Mouse (Mus musculus) megakaryocyte progenitor cell, adult 5-6 weeks (primary cell): Measurements from ENCODE around the gene Crybg2. TPM values are rescaled to one million over a fixed set of nuclear protein-coding genes. Genes with fewer than 3 reads are reported as not detected.

Experiments used
- ATAC-seq: replicated peaks from 2 replicates; pipeline ENCODE4 v1.8.0; 2016; ENCODE audit warnings: mild to moderate bottlenecking, moderate TSS enrichment, inconsistent platforms; ENCODE audit not compliant: poor library complexity
- total RNA-seq, 2 experiments: library from RNA; stranded (forward) in 1 of 2; stranded (reverse) in 1 of 2; fragments of 157-497, 149-512 nt in 1 of 2; fragments of 200-1000 nt in 1 of 2; gene quantifications; 2 replicates each; pipeline versions ENCODE4 v1.2.3 to v1.2.4; 2015 to 2017

Gene Crybg2
- total RNA-seq (2015) (0.77 and 2.2 TPM in 2 replicates), total RNA-seq (2017) (0.37 and 0.71 TPM in 2 replicates)

- no peak for ATAC-seq
Observed at GRCm38 (mm10) chr4:134060135-134060865, at the start of gene Crybg2. TSS of gene Crybg2 (plus strand) at chr4:134060815.

- ATAC-seq = 0 out of 2 replicates have a peak, but pooled peaks have one; percentile 14
Observed at GRCm38 (mm10) chr4:134011450-134012414, 48.9 kb upstream of the Crybg2 start.

DNA sequence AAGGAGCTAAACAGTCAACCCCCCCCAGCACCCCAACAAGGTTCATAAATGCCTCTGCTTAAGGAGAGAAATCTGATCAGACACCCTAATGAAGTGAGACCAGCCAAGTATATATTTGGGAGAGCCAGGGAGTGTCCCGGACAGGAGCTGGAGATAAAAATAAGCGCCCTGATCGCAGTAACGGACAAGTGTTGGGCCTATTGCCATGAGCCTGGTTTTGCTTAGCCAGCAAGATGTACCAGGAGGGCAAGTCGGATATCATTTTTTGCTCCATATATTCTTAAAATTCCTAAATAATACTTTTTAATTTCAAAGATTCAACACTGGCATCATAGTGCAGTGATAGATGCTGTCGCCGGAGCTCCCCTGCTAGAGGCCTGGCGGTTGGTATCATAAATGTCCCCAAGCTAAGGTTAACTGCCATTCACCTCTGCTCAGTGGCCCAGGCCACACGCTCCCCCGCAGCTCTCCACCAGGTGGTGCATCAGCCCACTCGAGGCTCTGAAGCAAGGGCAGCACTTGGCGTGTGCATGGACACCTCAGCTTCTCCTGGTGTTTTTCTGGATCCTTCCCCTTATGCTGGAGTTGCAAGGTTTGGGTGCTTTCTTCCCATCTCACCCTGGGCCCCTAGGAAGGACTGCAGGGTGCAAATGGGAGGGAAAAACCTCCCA lies 47.6 kb upstream of the Crybg2 start:
- peak; percentile 66 for ATAC-seq

DNA sequence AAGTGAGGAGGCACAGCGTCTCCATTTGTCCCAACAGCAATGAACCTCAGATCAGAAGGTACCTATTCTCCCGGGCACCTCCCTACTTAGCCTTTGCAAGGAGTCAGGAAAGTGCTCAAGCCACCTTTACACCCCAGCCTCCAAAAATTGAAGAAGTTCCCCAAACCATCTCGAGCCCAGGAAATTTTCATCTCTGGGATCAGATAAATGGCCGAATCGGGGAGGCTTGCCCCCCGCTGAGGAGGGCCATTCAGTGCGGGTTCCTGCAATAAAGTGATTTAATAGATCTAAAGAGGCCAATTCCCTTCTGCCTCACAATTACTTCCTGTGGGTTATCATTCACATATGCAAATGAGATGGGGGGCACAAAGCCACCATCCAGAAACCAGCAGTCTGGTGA lies 44.4 kb upstream of the Crybg2 start:
- no peak for ATAC-seq

DNA sequence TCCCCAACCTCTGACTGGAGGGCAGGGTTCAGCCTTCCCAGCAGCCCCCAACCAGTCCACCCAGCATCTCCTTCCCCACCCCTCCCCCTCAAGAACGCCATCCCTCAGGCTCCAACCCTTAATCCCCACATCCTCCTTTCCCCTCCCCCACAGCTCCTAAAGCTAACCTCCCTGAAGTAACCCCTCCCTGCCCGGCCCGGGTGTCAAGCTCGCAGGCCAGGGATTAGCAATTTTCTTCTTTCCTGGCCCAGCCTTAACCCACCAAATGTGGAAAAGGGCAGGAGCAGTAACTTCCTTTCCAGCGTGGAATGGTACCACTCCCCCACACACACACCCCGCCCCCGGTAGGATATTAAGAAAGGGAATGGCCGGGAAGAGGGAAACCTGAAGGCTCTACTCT lies 43.8 kb upstream of the Crybg2 start:
- no peak for ATAC-seq

DNA sequence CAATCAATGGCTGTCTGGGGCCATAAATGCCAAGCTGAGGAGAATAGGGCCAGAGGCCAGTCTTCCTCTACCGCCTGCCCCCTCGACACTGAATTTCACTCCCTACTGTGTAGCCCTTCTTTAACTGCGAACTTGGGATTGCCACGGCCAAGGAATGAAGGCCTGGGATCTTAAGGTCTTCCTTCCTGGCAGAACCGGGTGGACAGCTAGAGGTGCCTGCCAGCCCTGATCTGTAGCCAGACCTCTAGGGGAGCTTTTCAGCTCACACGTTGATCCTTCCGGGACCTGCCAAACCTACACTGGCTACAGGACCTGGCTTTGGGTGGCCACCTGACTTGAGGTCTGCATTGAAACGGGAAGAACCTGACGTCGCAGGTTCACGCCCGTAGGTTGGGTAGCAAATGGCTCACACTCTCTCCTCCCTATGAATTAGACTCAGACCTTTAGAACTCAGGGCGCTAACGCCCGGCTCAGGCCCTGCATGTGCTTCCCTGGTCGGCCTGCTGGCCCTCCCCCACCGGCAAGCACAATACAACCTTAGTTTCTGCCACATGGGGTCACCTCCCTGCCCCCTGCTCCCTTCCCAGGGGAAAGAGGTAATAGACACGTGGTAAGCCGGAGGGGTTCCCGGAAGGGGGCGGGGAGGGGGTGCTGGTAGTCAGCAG lies 43.3 kb upstream of the Crybg2 start:
- ATAC-seq = no peak

- no peak for ATAC-seq
Observed at GRCm38 (mm10) chr4:134018038-134018778, 42.4 kb upstream of the Crybg2 start.

DNA sequence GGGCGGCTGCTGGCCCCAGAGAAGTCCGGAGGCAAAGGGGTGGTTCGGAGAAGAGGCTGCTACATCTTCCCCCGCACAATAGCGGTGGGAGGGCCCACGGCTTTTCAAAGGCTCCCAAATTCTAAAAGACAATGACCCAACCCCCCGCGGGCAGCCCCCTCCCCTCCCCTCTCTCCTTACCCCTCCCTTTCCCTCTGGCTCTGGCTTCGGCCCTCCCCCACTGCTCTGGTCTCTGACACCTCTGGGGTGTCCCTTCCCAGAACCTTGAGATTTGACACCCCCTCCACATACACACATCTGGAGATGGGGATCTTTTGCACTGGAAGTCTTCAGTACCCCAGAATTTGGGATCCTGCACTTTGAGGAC lies 41.9 kb upstream of the Crybg2 start, which contains the start of gene Lin28a:
Gene Lin28a, minus strand, starts transcription at position 63 of the 367 bp plus-strand sequence.
- no peak for ATAC-seq

- ATAC-seq = no peak
Observed at GRCm38 (mm10) chr4:134019210-134019609, 41.4 kb upstream of the Crybg2 start.

DNA sequence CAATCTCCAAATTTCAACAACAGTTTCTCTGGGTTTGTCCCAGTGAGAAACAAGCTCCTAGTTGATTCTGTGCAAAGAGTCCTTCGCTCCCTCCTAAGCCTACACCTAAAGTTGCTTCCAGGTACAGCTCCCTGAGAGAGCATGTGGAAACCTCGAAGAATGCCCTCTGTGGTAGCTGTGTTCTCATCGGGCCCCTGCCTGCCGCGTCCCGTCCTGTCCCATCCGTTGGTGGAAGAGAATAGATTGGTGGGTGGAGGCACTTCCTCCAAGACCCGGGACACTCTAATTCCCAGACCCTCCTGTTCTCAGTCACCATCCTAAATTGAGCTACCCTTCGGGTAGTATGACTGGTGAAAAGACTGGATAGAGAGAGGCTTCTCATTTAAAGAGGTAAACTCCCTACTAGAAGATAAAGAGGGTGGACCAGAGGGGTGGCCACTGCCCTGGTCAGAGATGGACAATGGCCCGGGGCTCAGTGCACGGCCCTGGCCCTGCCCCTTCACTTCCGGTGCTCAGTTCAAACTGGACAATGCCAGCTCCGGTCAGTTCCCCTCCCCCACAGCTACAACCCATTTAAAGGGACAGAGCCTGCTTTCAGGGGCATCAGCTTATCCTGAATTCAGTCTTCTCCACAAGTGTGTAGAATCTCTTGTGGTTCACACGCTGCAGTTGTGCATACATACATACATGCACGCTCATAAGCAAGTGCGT lies 40.8 kb upstream of the Crybg2 start:
- no peak for ATAC-seq

- ATAC-seq = peak; percentile 91
Observed at GRCm38 (mm10) chr4:134020621-134021020, 40.0 kb upstream of the Crybg2 start.

DNA sequence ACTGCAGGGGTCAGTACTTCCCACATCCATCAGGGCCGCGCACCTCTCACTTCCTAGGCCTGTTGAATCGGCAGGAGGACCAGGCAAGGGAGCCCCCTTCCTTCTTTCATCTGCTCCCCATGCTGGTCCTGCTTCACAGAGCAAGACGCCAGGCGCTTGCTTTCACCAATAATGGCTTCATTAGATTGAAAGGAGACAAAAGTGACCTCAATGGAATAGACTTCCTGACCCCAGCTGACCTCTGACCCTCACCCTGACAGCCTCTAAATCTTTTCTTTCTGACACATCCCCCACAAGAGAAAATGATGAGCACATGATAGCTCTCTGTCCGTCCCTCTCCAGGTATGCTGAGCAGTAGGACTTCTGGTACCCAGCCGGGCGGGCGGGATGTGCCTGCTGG lies 34.8 kb upstream of the Crybg2 start:
- no peak for ATAC-seq

DNA sequence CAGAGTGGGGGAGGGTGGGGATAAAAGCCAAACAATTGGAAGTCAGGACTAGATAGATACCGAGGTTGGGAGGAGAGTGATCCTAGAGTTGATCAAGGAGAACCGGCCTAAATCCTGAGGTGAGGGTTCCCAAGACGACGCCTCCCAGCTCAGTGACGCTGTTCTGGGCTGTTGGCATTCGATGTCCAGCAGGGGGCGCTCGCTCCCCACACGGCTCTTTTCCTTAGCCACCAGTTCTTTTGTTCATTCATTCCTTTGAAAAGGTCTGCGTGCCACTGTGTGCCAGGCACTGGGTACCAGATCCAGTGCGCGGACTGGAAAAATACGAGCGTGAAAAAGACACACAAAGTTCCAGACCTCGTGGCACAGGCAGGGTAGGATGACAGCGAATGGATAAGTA lies 24.7 kb upstream of the Crybg2 start:
- peak; percentile 90 for ATAC-seq

DNA sequence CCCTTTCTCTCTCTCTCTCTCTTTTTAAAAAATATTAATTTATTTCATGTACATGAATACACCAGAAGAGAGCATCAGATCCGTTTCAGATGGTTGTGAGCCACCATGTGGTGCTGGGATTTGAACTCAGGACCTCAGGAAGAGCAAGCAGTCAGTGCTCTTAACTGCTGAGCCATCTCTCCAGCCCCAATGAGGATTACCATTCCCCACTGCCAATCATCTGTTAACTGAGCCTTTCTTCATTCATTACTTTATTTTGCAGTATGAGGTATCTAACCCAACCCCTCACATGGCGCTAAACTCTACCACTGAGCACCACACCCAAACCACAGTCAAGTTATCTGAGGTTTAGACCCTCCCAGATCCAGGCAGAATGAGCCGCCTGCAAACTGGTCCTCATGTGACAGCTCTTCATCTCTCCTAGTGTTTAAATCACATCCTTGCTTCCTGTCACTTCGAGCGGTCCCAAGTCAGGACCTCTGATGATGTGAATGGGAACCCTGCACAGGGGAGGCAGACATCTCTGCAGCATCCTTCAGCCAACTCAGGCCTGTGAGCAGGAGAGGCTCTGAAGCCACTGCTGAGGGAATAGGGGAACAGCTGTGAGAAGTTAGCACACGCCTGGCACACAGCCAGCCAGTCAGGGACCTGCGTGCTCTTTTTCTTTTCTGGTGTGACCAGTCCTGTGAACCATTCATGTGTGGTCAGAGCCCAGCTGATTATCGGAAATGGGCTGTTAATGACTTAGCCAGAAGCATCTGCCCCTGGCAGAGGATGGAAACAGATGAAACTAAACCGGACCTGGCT lies 19.1 kb upstream of the Crybg2 start:
- peak; percentile 85 for ATAC-seq

DNA sequence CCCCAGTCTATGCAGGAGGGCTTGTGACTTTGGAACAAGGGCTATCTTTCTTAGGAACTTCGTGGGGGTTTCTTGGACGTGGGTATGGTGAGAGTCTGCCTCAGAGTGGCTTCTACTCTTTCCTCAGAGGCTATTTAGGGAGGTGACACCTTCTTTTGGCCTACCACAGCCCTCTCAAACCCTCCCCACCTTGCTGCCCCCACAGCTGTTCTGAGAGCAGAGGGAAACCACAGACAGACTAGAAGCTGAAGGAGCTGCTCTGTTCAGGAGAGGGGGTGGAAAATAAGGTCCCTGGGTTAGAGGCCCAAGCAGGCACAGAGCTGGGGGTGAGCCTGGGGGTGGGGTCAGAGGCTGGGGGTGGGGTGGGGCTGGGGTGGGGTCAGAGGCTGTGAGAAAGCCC lies 17.6 kb upstream of the Crybg2 start:
- no peak for ATAC-seq

- no peak for ATAC-seq
Observed at GRCm38 (mm10) chr4:134047648-134048047, 13.0 kb upstream of the Crybg2 start.

- no peak for ATAC-seq
Observed at GRCm38 (mm10) chr4:134051912-134052311, 8.7 kb upstream of the Crybg2 start.

- peak; percentile 61 for ATAC-seq
Observed at GRCm38 (mm10) chr4:134052560-134052959, 8.1 kb upstream of the Crybg2 start.

DNA sequence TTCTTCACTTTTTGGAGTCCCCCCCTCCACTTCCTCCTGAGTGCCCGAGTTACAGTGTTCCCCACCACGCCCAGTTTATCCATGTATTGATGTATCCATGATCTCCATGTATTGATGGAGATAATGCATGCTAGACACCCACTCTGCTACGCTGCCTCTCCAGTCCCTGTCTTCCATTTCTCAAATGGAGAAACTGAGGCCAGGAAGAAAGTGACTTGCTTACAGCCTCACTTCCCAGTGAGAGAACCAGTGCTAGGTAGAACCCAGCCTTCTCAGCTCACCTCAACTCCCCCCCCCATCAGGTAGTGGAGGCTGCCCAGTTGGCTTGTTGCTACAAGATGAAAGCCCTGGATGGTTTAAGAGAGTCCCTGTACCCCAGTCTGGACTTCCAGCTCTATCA lies 7.1 kb upstream of the Crybg2 start, which contains the start of gene Zfp683:
Gene Zfp683, plus strand, starts transcription at position 301 of the 400 bp plus-strand sequence.
- no peak for ATAC-seq
